Mouse (Mus musculus): ENCODE measurements around the gene Msmo1.

GRCm38 (mm10) chr8:64690845-64691244, 42.7 kb downstream of the Msmo1 start:
- TF ChIP-seq CTCF (conservative IDR thresholded peaks at IDR 0.05 in 1 of 2, IDR thresholded peaks at IDR 0.05 in 1 of 2; ENCODE audit: low read depth in 2 of 2, low read length in 2 of 2) (no peak), MAX (IDR thresholded peaks at IDR 0.05; ENCODE audit: low read length) (no peak)

Measured in CH12.LX (cell line).